Mouse (Mus musculus) MEL (cell line): ENCODE measurements around the gene Macrod2. TPM values are rescaled to one million over a fixed set of nuclear protein-coding genes. Genes with fewer than 3 reads are reported as not detected.

Experiments used
- DNase-seq: peaks from one replicate; pipeline ENCODE4 v3.0.0; 2011; ENCODE audit warnings: low read depth, low spot score
- H3K27ac ChIP-seq: 2 replicates; pipeline ENCODE4 v1.5.1; 2012; ENCODE audit warnings: low read depth, mild to moderate bottlenecking, control low read depth, low read length, moderate library complexity; ENCODE audit not compliant: control insufficient read depth
- H3K27me3 ChIP-seq, 2 experiments: fragments of 150-350 bp in 1 of 2; sonication (generic) in 1 of 2; 2 replicates each; pipeline ENCODE4 v1.6.1; 2012; ENCODE audit warnings: low read length in 2 of 2, mild to moderate bottlenecking in 2 of 2, improper control_type of control experiment in 1 of 2, moderate library complexity in 1 of 2; ENCODE audit not compliant: insufficient read depth in 2 of 2, control insufficient read depth in 1 of 2
- H3K36me3 ChIP-seq, 2 experiments: 2 replicates each; pipeline ENCODE4 v1.6.1; 2012 to 2014; ENCODE audit warnings: low read length in 2 of 2, improper control_type of control experiment in 1 of 2, inconsistent platforms in 1 of 2, mild to moderate bottlenecking in 1 of 2; ENCODE audit not compliant: insufficient read depth in 2 of 2, control insufficient read depth in 1 of 2
- H3K4me1 ChIP-seq, 2 experiments: fragments of 150-350 bp in 1 of 2; sonication (generic) in 1 of 2; 2 replicates each; pipeline ENCODE4 v1.6.1; 2012; ENCODE audit warnings: low read length in 2 of 2, improper control_type of control experiment in 1 of 2, mild to moderate bottlenecking in 1 of 2; ENCODE audit not compliant: insufficient read depth in 2 of 2, control insufficient read depth in 1 of 2
- H3K4me3 ChIP-seq, 2 experiments: fragments of 150-350 bp in 1 of 2; sonication (generic) in 1 of 2; 2 replicates each; pipeline ENCODE4 v1.5.1; 2012; ENCODE audit warnings: low read depth in 2 of 2, low read length in 2 of 2, mild to moderate bottlenecking in 2 of 2, moderate library complexity in 2 of 2, control low read depth in 1 of 2, improper control_type of control experiment in 1 of 2; ENCODE audit not compliant: control insufficient read depth in 1 of 2, insufficient read depth in 1 of 2
- H3K79me2 ChIP-seq: 2 replicates; pipeline ENCODE4 v1.6.1; 2012; ENCODE audit warnings: mild to moderate bottlenecking, low read length, moderate library complexity; ENCODE audit not compliant: control insufficient read depth, poor library complexity, insufficient read depth
- H3K9ac ChIP-seq: 2 replicates; pipeline ENCODE4 v1.6.1; 2012; ENCODE audit warnings: low read depth, mild to moderate bottlenecking, control low read depth, low read length, moderate library complexity; ENCODE audit not compliant: control insufficient read depth, poor library complexity, severe bottlenecking
- H3K9me3 ChIP-seq: fragments of 150-350 bp; sonication (generic); replicated peaks from 2 replicates; pipeline ENCODE4 v1.6.1; 2012; ENCODE audit warnings: mild to moderate bottlenecking, low read length, improper control_type of control experiment, moderate library complexity; ENCODE audit not compliant: insufficient read depth
- BHLHE40 ChIP-seq: IDR thresholded peaks from 2 replicates; pipeline ENCODE4 v1.6.1; 2012; ENCODE audit warnings: low read depth, mild to moderate bottlenecking, inconsistent platforms, low read length, improper control_type of control experiment, borderline replicate concordance
- CHD1 ChIP-seq: IDR thresholded peaks from 2 replicates; pipeline ENCODE4 v1.6.1; 2012; ENCODE audit warnings: low read depth, mild to moderate bottlenecking, inconsistent platforms, low read length, improper control_type of control experiment
- CTCF ChIP-seq, 3 experiments: IDR thresholded peaks in 2 of 3; conservative IDR thresholded peaks in 1 of 3; 2 replicates each; pipeline ENCODE4 v1.5.1; 2011 to 2012; ENCODE audit warnings: low read length in 3 of 3, low read depth in 2 of 3, mild to moderate bottlenecking in 2 of 3, improper control_type of control experiment in 1 of 3, inconsistent platforms in 1 of 3, mixed read lengths in 1 of 3, moderate library complexity in 1 of 3; ENCODE audit not compliant: control insufficient read depth in 1 of 3, insufficient read depth in 1 of 3, poor library complexity in 1 of 3, severe bottlenecking in 1 of 3
- ELF1 ChIP-seq: IDR thresholded peaks from 2 replicates; pipeline ENCODE4 v1.6.1; 2014; ENCODE audit warnings: low read depth, mild to moderate bottlenecking, inconsistent platforms, low read length, improper control_type of control experiment, moderate library complexity
- ETS1 ChIP-seq: IDR thresholded peaks from 2 replicates; pipeline ENCODE4 v1.6.1; 2012; ENCODE audit warnings: low read depth, mild to moderate bottlenecking, inconsistent platforms, low read length, improper control_type of control experiment, moderate library complexity
- GATA1 ChIP-seq: IDR thresholded peaks from 2 replicates; pipeline ENCODE4 v1.6.1; 2011; ENCODE audit warnings: low read depth, low read length, improper control_type of control experiment
- HCFC1 ChIP-seq: IDR thresholded peaks from 2 replicates; pipeline ENCODE4 v1.6.1; 2012; ENCODE audit warnings: low read depth, mild to moderate bottlenecking, inconsistent platforms, low read length, improper control_type of control experiment, moderate library complexity
- JUND ChIP-seq: IDR thresholded peaks from 2 replicates; pipeline ENCODE4 v1.6.1; 2011; ENCODE audit warnings: low read depth, mild to moderate bottlenecking, improper control_type of control experiment, low read length
- KAT2A ChIP-seq: conservative IDR thresholded peaks from 2 replicates; pipeline ENCODE4 v1.6.1; 2012; ENCODE audit warnings: low read depth, low read length, improper control_type of control experiment, inconsistent platforms
- MAFK ChIP-seq: IDR thresholded peaks from 2 replicates; pipeline ENCODE4 v1.6.1; 2011; ENCODE audit warnings: low read depth, mild to moderate bottlenecking, low read length, improper control_type of control experiment, borderline replicate concordance
- MAX ChIP-seq: IDR thresholded peaks from 2 replicates; pipeline ENCODE4 v1.6.1; 2011; ENCODE audit warnings: low read length, improper control_type of control experiment
- MAZ ChIP-seq: IDR thresholded peaks from 2 replicates; pipeline ENCODE4 v1.6.1; 2012; ENCODE audit warnings: low read depth, mild to moderate bottlenecking, inconsistent platforms, low read length, improper control_type of control experiment
- MEF2A ChIP-seq: IDR thresholded peaks from 2 replicates; pipeline ENCODE4 v1.6.1; 2014; ENCODE audit warnings: low read depth, mild to moderate bottlenecking, inconsistent platforms, low read length, improper control_type of control experiment; ENCODE audit not compliant: poor library complexity, insufficient replicate concordance, severe bottlenecking; ENCODE audit errors: extremely low read depth
- MXI1 ChIP-seq: IDR thresholded peaks from 2 replicates; pipeline ENCODE4 v1.6.1; 2011; ENCODE audit warnings: mild to moderate bottlenecking, low read depth, low read length, improper control_type of control experiment
- MYB ChIP-seq: IDR thresholded peaks from 2 replicates; pipeline ENCODE4 v1.6.1; 2011; ENCODE audit warnings: mild to moderate bottlenecking, low read depth, low read length, improper control_type of control experiment
- MYC ChIP-seq: IDR thresholded peaks from 2 replicates; pipeline ENCODE4 v1.6.1; 2011; ENCODE audit warnings: low read depth, mild to moderate bottlenecking, low read length, improper control_type of control experiment, moderate library complexity
- NELFE ChIP-seq: IDR thresholded peaks from 2 replicates; pipeline ENCODE4 v1.6.1; 2011; ENCODE audit warnings: low read depth, low read length, improper control_type of control experiment
- NRF1 ChIP-seq: IDR thresholded peaks from 2 replicates; pipeline ENCODE4 v1.6.1; 2014; ENCODE audit warnings: low read depth, mild to moderate bottlenecking, inconsistent platforms, low read length, improper control_type of control experiment, moderate library complexity; ENCODE audit not compliant: poor library complexity, insufficient read depth, severe bottlenecking
- POLR2AphosphoS5 ChIP-seq: IDR thresholded peaks from 2 replicates; pipeline ENCODE4 v1.6.1; 2012; ENCODE audit warnings: low read depth, borderline replicate concordance, mild to moderate bottlenecking, inconsistent platforms, low read length, moderate library complexity, mixed read lengths
- RCOR1 ChIP-seq: IDR thresholded peaks from 2 replicates; pipeline ENCODE4 v1.6.1; 2012; ENCODE audit warnings: low read depth, mild to moderate bottlenecking, inconsistent platforms, low read length, improper control_type of control experiment
- SIN3A ChIP-seq: IDR thresholded peaks from 2 replicates; pipeline ENCODE4 v1.6.1; 2012; ENCODE audit warnings: low read length, improper control_type of control experiment, inconsistent platforms
- SMC3 ChIP-seq: IDR thresholded peaks from 2 replicates; pipeline ENCODE4 v1.6.1; 2011; ENCODE audit warnings: low read depth, low read length, improper control_type of control experiment
- TAL1 ChIP-seq: IDR thresholded peaks from 2 replicates; pipeline ENCODE4 v1.6.1; 2012; ENCODE audit warnings: mild to moderate bottlenecking, inconsistent platforms, low read length, moderate library complexity, mixed read lengths
- TBP ChIP-seq: IDR thresholded peaks from 2 replicates; pipeline ENCODE4 v1.8.0; 2011; ENCODE audit warnings: low read depth, low read length, improper control_type of control experiment
- TCF12 ChIP-seq: IDR thresholded peaks from 2 replicates; pipeline ENCODE4 v1.6.1; 2014; ENCODE audit warnings: low read depth, mild to moderate bottlenecking, inconsistent platforms, low read length, improper control_type of control experiment, moderate library complexity
- UBTF ChIP-seq: IDR thresholded peaks from 2 replicates; pipeline ENCODE4 v1.6.1; 2012; ENCODE audit warnings: low read depth, mild to moderate bottlenecking, inconsistent platforms, low read length, improper control_type of control experiment, moderate library complexity, borderline replicate concordance; ENCODE audit not compliant: insufficient read depth
- USF1 ChIP-seq: IDR thresholded peaks from 2 replicates; pipeline ENCODE4 v1.6.1; 2014; ENCODE audit warnings: low read depth, mild to moderate bottlenecking, inconsistent platforms, low read length, improper control_type of control experiment, moderate library complexity
- ZMIZ1 ChIP-seq: IDR thresholded peaks from 2 replicates; pipeline ENCODE4 v1.6.1; 2012; ENCODE audit warnings: low read depth, mild to moderate bottlenecking, inconsistent platforms, low read length, improper control_type of control experiment, moderate library complexity
- ZNF384 ChIP-seq: IDR thresholded peaks from 2 replicates; pipeline ENCODE4 v1.6.1; 2012; ENCODE audit warnings: low read depth, mild to moderate bottlenecking, inconsistent platforms, low read length, improper control_type of control experiment
- polyA plus RNA-seq, 2 experiments: library from polyadenylated mRNA; stranded (reverse) in 1 of 2; unstranded in 1 of 2; fragments of >175 nt in 1 of 2; fragments of >200 nt in 1 of 2; gene quantifications; 2 replicates each; pipeline versions ENCODE4 v1.2.1 to v1.2.4; 2012; ENCODE audit warnings: low replicate concordance in 2 of 2, low read depth in 1 of 2; ENCODE audit not compliant: insufficient read length in 2 of 2, insufficient read depth in 1 of 2, missing spikeins in 1 of 2
- total RNA-seq: library from RNA; depleted of rRNA; stranded (reverse); fragments of 300-350 nt; gene quantifications from 2 replicates; pipeline ENCODE4 v1.2.3, GENCODE M21; 2012

Gene Macrod2
- total and polyA plus RNA-seq, 3 experiments: not detected

- no peak for TF ChIP-seq CHD1
- TF ChIP-seq ZMIZ1: no peak
- Histone ChIP-seq H3K36me3 (no peaks in the 10 kb centered on the region), H3K9me3 (no peaks in the 10 kb centered on the region), H3K27ac (no peak overlapping the region), H3K4me1 (no peaks in the 10 kb centered on the region), H3K79me2 (no peaks in the 10 kb centered on the region), H3K4me3 (no peak overlapping the region), H3K9ac (no peak overlapping the region), H3K27me3 (no peaks in the 10 kb centered on the region)
- no peak for DNase-seq
Measured at GRCm38 (mm10) chr2:142187428-142187827, 1792.3 kb downstream of the Macrod2 start.

- Histone ChIP-seq H3K9ac (no peak overlapping the region), H3K9me3 (no peaks in the 10 kb centered on the region)
- DNase-seq: no peak
Measured at GRCm38 (mm10) chr2:142217371-142217770, 1822.3 kb downstream of the Macrod2 start.

GRCm38 (mm10) chr2:142222137-142222921 is 1827.2 kb downstream of the Macrod2 start:
- Histone ChIP-seq H3K27me3 (no peaks in the 10 kb centered on the region), H3K27ac (no peak overlapping the region), H3K79me2 (no peaks in the 10 kb centered on the region), H3K9ac (no peak overlapping the region), H3K9me3 (no peaks in the 10 kb centered on the region), H3K4me1 (no peaks in the 10 kb centered on the region), H3K36me3 (no peaks in the 10 kb centered on the region), H3K4me3 (no peak overlapping the region)
- no peak for DNase-seq
- TF ChIP-seq HCFC1 (no peak), ZNF384 (no peak), KAT2A (no peak), ZMIZ1 (no peak), SMC3 (no peak), MAZ (no peak), RCOR1 (no peak), NRF1 (no peak), ELF1 (no peak), ETS1 (no peak), CTCF (IDR thresholded peaks at IDR 0.05 in 2 of 3, conservative IDR thresholded peaks at IDR 0.05 in 1 of 3; ENCODE audit: control insufficient read depth in 1 of 3, insufficient read depth in 1 of 3, low read depth in 2 of 3, low read length in 3 of 3, poor library complexity in 1 of 3, severe bottlenecking in 1 of 3) (no peak), USF1 (no peak), MAFK (no peak), MEF2A (no peak), POLR2AphosphoS5 (no peak), MXI1 (no peak)

More at GRCm38 (mm10) chr2:142217371-142217770, 1822.3 kb downstream of the Macrod2 start:
- no peak for TF ChIP-seq UBTF
- TF ChIP-seq TAL1: no peak
- TF ChIP-seq ZNF384: no peak
- no peak for TF ChIP-seq CTCF (IDR thresholded peaks at IDR 0.05 in 2 of 3, conservative IDR thresholded peaks at IDR 0.05 in 1 of 3; ENCODE audit: control insufficient read depth in 1 of 3, insufficient read depth in 1 of 3, low read depth in 2 of 3, low read length in 3 of 3, poor library complexity in 1 of 3, severe bottlenecking in 1 of 3)
- TF ChIP-seq GATA1: no peak
- no peak for TF ChIP-seq NELFE
- TF ChIP-seq TCF12: no peak
- no peak for TF ChIP-seq JUND
- no peak for TF ChIP-seq MYB
- no peak for TF ChIP-seq CHD1
- no peak for TF ChIP-seq SIN3A
- TF ChIP-seq BHLHE40: no peak
- no peak for TF ChIP-seq TBP
- no peak for TF ChIP-seq MAZ
- TF ChIP-seq ELF1: no peak
- no peak for TF ChIP-seq MYC
- TF ChIP-seq NRF1: no peak
- TF ChIP-seq RCOR1: no peak
- no peak for TF ChIP-seq MAX
- no peak overlapping the region for H3K27ac ChIP-seq
- H3K36me3 ChIP-seq: no peaks in the 10 kb centered on the region
- no peaks in the 10 kb centered on the region for H3K4me1 ChIP-seq
- no peaks in the 10 kb centered on the region for H3K27me3 ChIP-seq
- H3K4me3 ChIP-seq: no peak overlapping the region
- no peaks in the 10 kb centered on the region for H3K79me2 ChIP-seq
